Mouse (Mus musculus): ENCODE measurements around the gene Dhx37.

Dhx37 gene

DNA sequence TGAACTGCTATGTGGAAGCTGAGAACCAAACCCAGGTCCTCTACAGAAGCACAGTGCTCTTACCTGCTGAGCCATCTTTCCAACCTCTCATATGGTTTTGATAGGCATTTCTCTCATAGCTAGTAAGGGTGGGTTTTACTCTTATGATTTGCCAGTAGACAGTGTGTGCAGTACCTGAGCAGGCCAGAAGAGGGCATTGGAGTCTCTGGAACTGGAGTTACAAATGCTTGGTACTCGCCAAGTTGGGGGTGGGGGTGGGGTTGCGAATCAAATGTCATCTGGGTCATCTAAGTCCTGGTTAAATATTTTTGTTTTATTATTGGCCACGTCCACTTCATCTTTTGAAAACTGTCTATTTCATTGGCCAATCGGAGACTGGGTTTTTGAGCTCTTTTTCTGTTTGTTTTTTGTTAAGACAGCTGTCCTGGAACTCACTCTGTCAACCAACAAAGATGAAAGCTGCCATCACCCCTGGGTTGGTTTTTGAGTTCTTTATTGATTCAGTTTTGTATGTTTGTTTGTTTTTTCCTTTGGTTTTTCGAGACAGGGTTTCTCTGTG, 21.9 kb downstream of the Dhx37 start:
- in situ Hi-C loops (cut with MboI; ENCODE audit: unreplicated experiment in 2 of 2) = no loop called here

GRCm38 (mm10) chr5:125409348-125410090, 24.4 kb downstream of the Dhx37 start:
- in situ Hi-C loops (cut with MboI; ENCODE audit: unreplicated experiment in 2 of 2) = loop anchor here (5.0 kb wide), 1 partner anchor 78 kb away; no protein-coding TSS in a partner anchor

DNA sequence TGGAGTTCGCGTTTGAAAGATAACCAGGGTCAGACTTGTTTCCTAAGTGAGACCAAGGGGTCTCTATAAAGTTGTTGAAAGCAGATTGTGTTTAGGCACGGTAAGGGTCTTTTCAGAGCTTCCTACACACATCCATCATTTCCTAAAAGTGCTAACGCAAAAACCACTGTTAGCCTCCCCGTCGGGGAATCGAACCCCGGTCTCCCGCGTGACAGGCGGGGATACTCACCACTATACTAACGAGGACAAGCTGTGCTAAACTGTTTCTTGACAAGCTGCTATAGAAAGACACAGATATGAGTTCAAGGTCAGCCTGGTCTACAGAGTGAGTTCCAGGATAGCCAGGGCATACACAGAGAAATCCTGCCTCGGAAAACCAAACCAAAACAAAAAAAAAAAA, 25.1 kb downstream of the Dhx37 start:
- in situ Hi-C loops (cut with MboI; ENCODE audit: unreplicated experiment in 2 of 2) = loop anchor here (5.0 kb wide), 1 partner anchor 78 kb away; no protein-coding TSS in a partner anchor

DNA sequence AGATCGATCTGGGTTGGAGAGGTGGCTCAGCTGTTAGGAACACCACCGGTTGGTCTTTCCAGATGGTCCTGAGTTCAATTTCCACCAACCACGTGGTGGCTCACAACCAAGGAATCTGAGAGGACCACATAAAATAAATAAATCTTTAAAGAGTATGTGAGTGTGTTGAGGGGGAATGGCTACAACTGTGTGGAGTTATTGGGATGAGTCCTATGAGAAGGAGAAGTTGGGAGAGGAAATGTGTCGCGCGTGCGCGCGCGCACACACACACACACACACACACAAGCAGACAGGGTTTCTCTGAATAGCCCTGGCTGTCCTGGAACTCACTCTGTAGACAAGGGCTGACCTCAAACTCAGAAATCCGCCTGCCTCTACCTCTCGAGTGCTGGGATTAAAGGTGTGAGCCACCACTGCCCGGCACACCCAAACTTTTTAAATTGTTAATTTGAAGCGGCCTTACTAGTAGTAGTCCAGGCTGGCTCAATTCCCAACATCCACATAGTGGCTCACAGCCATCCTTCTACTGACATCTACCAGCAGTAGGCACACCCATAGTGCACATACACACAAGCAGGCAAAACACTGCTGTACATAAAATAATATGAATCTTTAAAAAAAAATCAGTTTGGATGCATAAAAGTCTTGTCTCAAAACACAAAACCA, 25.9 kb downstream of the Dhx37 start:
- in situ Hi-C loops (cut with MboI; ENCODE audit: unreplicated experiment in 2 of 2) = loop anchor here (5.0 kb wide), 1 partner anchor 79 kb away; no protein-coding TSS in a partner anchor

- in situ Hi-C loops (cut with MboI; ENCODE audit: unreplicated experiment in 2 of 2) = loop anchor here (5.0 kb wide), 1 partner anchor 80 kb away; no protein-coding TSS in a partner anchor
These were observed 26.7 kb downstream of the Dhx37 start for GRCm38 (mm10) chr5:125407020-125407830.

- in situ Hi-C loops (cut with MboI; ENCODE audit: unreplicated experiment in 2 of 2) = loop anchor here (5.0 kb wide), 1 partner anchor 81 kb away; no protein-coding TSS in a partner anchor
These were observed 27.5 kb downstream of the Dhx37 start for GRCm38 (mm10) chr5:125406322-125407016.

GRCm38 (mm10) chr5:125405546-125406248, 28.2 kb downstream of the Dhx37 start:
- in situ Hi-C loops (cut with MboI; ENCODE audit: unreplicated experiment in 2 of 2) = loop anchor here (5.0 kb wide), 1 partner anchor 82 kb away; no protein-coding TSS in a partner anchor

DNA sequence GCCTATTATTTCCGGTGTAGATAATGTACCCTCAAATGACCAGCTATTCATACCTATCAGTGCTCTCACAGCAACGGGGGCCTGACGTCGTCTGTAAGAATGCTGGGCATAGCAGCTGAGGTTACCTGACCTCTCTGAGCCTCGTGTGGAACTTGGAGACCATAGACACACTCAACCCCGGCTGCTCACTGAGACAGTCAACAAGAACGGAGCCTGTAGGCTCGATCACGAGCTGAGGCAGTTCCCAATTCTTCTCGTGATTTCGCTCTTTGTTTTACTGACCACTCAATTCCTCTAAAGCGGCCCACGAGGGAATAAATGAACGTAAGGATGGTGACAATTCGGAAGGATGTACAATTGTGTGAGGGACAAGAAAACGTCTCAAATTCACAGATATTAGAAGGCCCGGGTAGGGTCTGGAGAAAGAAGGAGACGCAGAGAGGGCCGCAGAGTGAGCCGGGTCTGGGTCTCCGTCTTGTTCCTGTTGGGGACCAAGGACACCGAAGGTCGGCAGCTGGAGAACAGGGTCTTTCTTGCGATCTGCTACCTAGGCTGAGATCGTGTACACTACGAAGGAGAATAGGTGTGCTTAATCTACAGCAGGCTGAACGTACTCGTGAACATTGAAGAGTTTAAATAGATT, 28.9 kb downstream of the Dhx37 start:
- in situ Hi-C loops (cut with MboI; ENCODE audit: unreplicated experiment in 2 of 2) = loop anchor here (5.0 kb wide), 1 partner anchor 82 kb away; no protein-coding TSS in a partner anchor

- in situ Hi-C loops (cut with MboI; ENCODE audit: unreplicated experiment in 2 of 2) = no loop called here
These were observed 29.4 kb downstream of the Dhx37 start for GRCm38 (mm10) chr5:125404536-125404902.

DNA sequence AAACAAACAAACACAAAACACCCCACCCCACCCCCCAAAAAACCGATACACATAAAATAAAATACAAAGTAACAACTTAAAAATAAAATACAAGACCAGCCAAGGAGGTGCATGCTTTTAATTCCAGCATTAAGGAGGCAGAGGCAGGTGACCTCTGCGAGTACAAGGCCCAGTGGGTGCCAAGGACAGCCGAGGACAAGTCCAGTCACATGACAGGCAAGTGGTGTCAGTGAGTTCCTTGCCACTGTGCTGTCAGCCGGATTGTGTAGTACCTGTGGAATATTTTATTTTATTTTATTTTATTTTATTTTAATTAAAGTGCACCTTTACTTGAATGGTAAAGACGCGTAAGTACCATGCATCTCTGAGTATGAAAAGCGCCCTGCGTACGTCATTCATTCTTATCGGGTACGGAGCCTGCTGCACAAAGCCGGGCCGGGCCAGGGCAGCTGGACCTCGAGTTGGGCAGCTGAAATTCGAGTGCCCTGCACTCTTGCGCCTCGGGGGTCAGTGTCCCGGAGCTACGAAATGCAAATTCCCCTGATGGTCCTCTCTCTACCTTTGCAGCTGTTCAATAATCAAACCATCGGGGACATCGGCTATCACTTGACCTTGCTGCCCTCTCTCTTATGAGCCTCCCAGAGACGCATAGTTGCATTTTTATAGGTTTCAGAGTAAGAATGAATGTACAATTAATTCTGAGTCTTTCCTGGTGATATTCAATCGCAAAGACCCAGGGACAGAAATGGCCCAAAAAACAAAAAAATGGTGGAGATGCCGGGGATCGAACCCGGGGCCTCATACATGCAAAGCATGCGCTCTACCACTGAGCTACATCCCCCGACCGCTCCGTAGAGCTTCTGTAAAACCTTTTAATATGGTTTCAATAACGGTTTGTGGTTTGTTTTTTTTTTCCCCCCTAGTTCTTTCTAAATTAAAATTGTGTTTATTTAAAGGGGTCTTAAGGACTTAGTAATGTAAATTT, 30.1 kb downstream of the Dhx37 start:
- in situ Hi-C loops (cut with MboI; ENCODE audit: unreplicated experiment in 2 of 2) = no loop called here

DNA sequence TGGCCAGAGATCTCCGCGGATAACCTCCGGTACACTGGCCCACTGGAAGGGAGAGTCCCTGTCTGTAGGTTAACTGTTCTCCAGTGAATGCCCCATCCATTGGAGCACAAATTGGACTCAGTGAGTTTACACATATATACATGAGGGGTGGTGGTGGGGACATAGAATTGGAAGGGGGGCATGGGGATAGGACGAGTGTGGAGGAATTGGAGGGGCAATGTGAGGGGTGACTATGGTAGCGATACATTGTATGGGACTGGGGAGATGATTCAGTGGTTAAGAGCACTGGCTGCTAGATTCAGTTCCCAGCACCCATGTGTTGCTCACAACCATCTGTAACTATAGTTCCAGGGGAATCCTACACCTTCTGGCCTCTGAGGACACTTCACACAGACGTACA, 30.9 kb downstream of the Dhx37 start:
- in situ Hi-C loops (cut with MboI; ENCODE audit: unreplicated experiment in 2 of 2) = no loop called here

DNA sequence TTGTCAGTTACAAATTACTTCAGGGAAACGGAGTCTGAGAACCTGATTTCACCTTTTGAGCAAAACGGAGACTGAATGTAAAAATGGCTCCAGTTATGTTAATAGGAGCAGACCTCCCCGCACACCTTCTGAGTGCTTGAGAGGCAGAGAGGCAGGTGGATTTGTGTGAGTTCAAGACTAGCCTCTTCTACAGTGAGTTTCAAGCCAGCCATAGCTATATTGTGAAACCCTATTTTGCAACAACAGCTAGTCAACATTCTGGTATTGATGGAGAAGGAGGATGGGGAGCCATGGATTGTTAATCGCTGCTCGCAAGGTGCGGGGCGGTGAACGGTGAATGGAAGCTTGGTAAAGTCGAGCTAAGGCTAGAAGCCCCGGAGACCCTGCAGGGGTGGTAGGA, 31.4 kb downstream of the Dhx37 start:
- in situ Hi-C loops (cut with MboI; ENCODE audit: unreplicated experiment in 2 of 2) = no loop called here

GRCm38 (mm10) chr5:125400903-125401302, 33.0 kb downstream of the Dhx37 start:
- in situ Hi-C loops (cut with MboI; ENCODE audit: unreplicated experiment in 2 of 2) = no loop called here

DNA sequence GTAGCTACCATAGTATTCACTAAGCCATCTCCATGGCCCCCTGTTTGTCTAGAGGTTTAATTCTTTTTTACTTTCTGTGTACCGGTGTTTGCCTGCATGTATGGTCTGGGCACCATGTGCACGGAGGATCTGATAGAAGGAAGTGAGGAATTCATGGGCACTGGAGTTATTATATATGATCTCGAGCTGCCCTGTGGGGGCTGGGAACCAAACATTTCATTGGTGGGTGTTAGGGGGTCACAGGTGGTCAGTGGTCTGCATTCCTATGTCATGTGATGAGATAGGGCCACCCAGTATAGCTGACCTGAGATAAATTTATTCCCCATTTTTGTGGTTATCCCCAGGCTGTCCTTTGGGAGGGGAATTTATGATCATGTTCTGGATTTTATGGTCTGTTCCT, 38.9 kb downstream of the Dhx37 start:
- in situ Hi-C loops (cut with MboI; ENCODE audit: unreplicated experiment in 2 of 2) = no loop called here

DNA sequence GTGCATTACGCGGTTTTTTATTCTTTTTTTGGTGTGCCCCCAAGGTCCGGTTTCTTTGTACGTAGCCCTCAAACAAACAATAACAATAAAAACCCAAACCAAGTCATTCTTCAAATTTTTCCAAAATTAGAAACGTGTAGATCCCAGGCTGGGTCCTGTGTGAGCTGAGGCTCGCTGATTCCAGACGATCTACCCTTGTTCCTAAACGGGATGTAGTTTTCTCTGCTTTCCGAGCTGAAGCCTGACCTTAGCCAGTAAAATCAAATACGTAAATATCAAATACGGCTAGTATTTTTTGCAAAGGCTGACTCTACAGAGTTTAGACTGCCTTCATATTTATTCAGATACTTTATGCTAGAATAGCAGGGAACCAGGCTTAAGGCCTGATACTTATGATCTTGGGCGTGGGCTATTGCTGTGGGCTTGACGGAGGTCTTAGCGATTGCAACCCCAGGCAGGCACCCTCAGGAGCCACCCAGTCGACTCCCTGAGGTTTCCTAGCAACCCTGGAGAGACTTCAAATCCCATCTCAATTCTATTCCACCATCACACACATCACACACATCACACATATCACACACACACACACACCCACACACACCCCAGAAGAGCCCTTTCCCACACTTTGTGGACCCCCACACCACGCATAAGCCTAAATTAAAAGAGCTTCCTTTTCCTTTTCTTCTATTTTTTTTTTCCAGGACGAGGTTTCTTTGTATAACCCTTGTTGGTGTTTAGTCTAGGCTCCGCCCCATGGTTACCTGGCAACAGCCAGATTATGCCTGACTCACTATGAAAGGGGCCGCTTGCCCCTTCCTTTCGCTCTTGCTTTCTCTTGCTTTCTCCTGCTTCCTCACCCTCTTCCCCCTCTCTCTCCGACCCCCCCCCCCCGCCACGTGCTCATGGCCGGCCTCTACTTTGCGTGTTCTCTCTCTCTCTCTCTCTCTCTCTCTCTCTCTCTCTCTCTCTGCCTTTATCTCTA, 40.0 kb downstream of the Dhx37 start:
- in situ Hi-C loops (cut with MboI; ENCODE audit: unreplicated experiment in 2 of 2) = loop anchor here in 1 of 2 experiments (5.0 kb wide), 1 partner anchor 38 kb away; the partner anchor contains the start of gene Dhx37

- in situ Hi-C loops (cut with MboI; ENCODE audit: unreplicated experiment in 2 of 2) = loop anchor here in 1 of 2 experiments (5.0 kb wide), 1 partner anchor 39 kb away; the partner anchor contains the start of gene Dhx37
These were observed 40.8 kb downstream of the Dhx37 start for GRCm38 (mm10) chr5:125392977-125393621.
